Mouse (Mus musculus): ENCODE results near the gene Mansc1.

- TF ChIP-seq CTCF (IDR thresholded peaks at IDR 0.05; ENCODE audit: low read depth, low read length) (no peak), GATA2 (IDR thresholded peaks at IDR 0.05; ENCODE audit: borderline replicate concordance, low read depth, low read length) (no peak), POLR2AphosphoS5 (IDR thresholded peaks at IDR 0.05; ENCODE audit: insufficient replicate concordance, low read depth, low read length) (no peak)
Measured at GRCm38 (mm10) chr6:134584616-134585015, 47.7 kb downstream of the Mansc1 start.
